Mouse (Mus musculus): ENCODE data around the gene Lrba. TPM values are rescaled to one million over a fixed set of nuclear protein-coding genes. Genes with fewer than 3 reads are reported as not detected.

Lrba gene
- polyA plus RNA-seq, 1 experiment from 2014 or later: 6.0 TPM

- H3K4me1 ChIP-seq (ENCODE audit: insufficient read depth, low read length): no peaks in the 10 kb centered on the region
- 62% methylated on average over 2 of the region's 2 CpGs for WGBS
- no peak overlapping the region for H3K4me2 ChIP-seq (replicated peaks; ENCODE audit: low read depth, low read length)
- H3K27ac ChIP-seq (ENCODE audit: low read length): no peak overlapping the region
- H3K36me3 ChIP-seq (ENCODE audit: insufficient read depth, low read length): no peaks in the 10 kb centered on the region
- no peaks in the 10 kb centered on the region for H3K27me3 ChIP-seq (ENCODE audit: insufficient read depth, low read length)
- H3K9me3 ChIP-seq (ENCODE audit: low read length): no peaks in the 10 kb centered on the region
- no peak for ATAC-seq (ENCODE audit: low FRiP score, low TSS enrichment)
- H3K9ac ChIP-seq (replicated peaks; ENCODE audit: low read length): no peak overlapping the region
- no peak overlapping the region for H3K4me3 ChIP-seq (ENCODE audit: low read length)
Measured at GRCm38 (mm10) chr3:86638552-86639348, 414.3 kb downstream of the Lrba start.

- H3K9me3 ChIP-seq (ENCODE audit: low read length): no peaks in the 10 kb centered on the region
- no peak overlapping the region for H3K4me3 ChIP-seq (ENCODE audit: low read length)
- no peak overlapping the region for H3K9ac ChIP-seq (replicated peaks; ENCODE audit: low read length)
- 87% methylated on average over 5 of the region's 5 CpGs for WGBS
- no peaks in the 10 kb centered on the region for H3K36me3 ChIP-seq (ENCODE audit: insufficient read depth, low read length)
- H3K27me3 ChIP-seq (ENCODE audit: insufficient read depth, low read length): no peaks in the 10 kb centered on the region
- no peak overlapping the region for H3K4me2 ChIP-seq (replicated peaks; ENCODE audit: low read depth, low read length)
- H3K4me1 ChIP-seq (ENCODE audit: insufficient read depth, low read length): no peaks in the 10 kb centered on the region
- no peak overlapping the region for H3K27ac ChIP-seq (ENCODE audit: low read length)
- no peak for ATAC-seq (ENCODE audit: low FRiP score, low TSS enrichment)
Measured at GRCm38 (mm10) chr3:86641393-86641792, 416.9 kb downstream of the Lrba start.

- Histone ChIP-seq H3K9me3 (ENCODE audit: low read length) (no peaks in the 10 kb centered on the region), H3K9ac (replicated peaks; ENCODE audit: low read length) (no peak overlapping the region), H3K27me3 (ENCODE audit: insufficient read depth, low read length) (no peaks in the 10 kb centered on the region), H3K4me3 (ENCODE audit: low read length) (no peak overlapping the region), H3K4me2 (replicated peaks; ENCODE audit: low read depth, low read length) (no peak overlapping the region), H3K4me1 (ENCODE audit: insufficient read depth, low read length) (no peaks in the 10 kb centered on the region), H3K27ac (ENCODE audit: low read length) (no peak overlapping the region), H3K36me3 (ENCODE audit: insufficient read depth, low read length) (no peaks in the 10 kb centered on the region)
- ATAC-seq (ENCODE audit: low FRiP score, low TSS enrichment): no peak
Measured at GRCm38 (mm10) chr3:86641796-86642195, 417.3 kb downstream of the Lrba start.

- 71% methylated on average over 2 of the region's 2 CpGs for WGBS
- ATAC-seq (ENCODE audit: low FRiP score, low TSS enrichment): no peak
- no peaks in the 10 kb centered on the region for H3K9me3 ChIP-seq (ENCODE audit: low read length)
- H3K27ac ChIP-seq (ENCODE audit: low read length): no peak overlapping the region
- H3K4me2 ChIP-seq (replicated peaks; ENCODE audit: low read depth, low read length): no peak overlapping the region
- H3K4me1 ChIP-seq (ENCODE audit: insufficient read depth, low read length): no peaks in the 10 kb centered on the region
- no peak overlapping the region for H3K4me3 ChIP-seq (ENCODE audit: low read length)
- no peak overlapping the region for H3K9ac ChIP-seq (replicated peaks; ENCODE audit: low read length)
- no peaks in the 10 kb centered on the region for H3K36me3 ChIP-seq (ENCODE audit: insufficient read depth, low read length)
- H3K27me3 ChIP-seq (ENCODE audit: insufficient read depth, low read length): no peaks in the 10 kb centered on the region
Measured at GRCm38 (mm10) chr3:86646771-86647170, 422.3 kb downstream of the Lrba start.

GRCm38 (mm10) chr3:86651006-86651405, 426.5 kb downstream of the Lrba start:
- no peak for ATAC-seq (ENCODE audit: low FRiP score, low TSS enrichment)
- no peak overlapping the region for H3K4me3 ChIP-seq (ENCODE audit: low read length)
- H3K27ac ChIP-seq (ENCODE audit: low read length): no peak overlapping the region
- H3K9me3 ChIP-seq (ENCODE audit: low read length): no peaks in the 10 kb centered on the region
- H3K9ac ChIP-seq (replicated peaks; ENCODE audit: low read length): no peak overlapping the region
- no peaks in the 10 kb centered on the region for H3K36me3 ChIP-seq (ENCODE audit: insufficient read depth, low read length)
- 71% methylated on average over 3 of the region's 3 CpGs for WGBS
- H3K4me2 ChIP-seq (replicated peaks; ENCODE audit: low read depth, low read length): no peak overlapping the region
- H3K4me1 ChIP-seq (ENCODE audit: insufficient read depth, low read length): no peaks in the 10 kb centered on the region
- no peaks in the 10 kb centered on the region for H3K27me3 ChIP-seq (ENCODE audit: insufficient read depth, low read length)

GRCm38 (mm10) chr3:86659326-86659725, 434.8 kb downstream of the Lrba start:
- Histone ChIP-seq H3K9me3 (ENCODE audit: low read length) (no peaks in the 10 kb centered on the region), H3K4me1 (ENCODE audit: insufficient read depth, low read length) (no peaks in the 10 kb centered on the region), H3K36me3 (ENCODE audit: insufficient read depth, low read length) (no peaks in the 10 kb centered on the region), H3K9ac (replicated peaks; ENCODE audit: low read length) (no peak overlapping the region), H3K4me2 (replicated peaks; ENCODE audit: low read depth, low read length) (no peak overlapping the region), H3K27ac (ENCODE audit: low read length) (no peak overlapping the region), H3K4me3 (ENCODE audit: low read length) (no peak overlapping the region), H3K27me3 (ENCODE audit: insufficient read depth, low read length) (no peaks in the 10 kb centered on the region)
- 90% methylated on average over 5 of the region's 5 CpGs for WGBS
- ATAC-seq (ENCODE audit: low FRiP score, low TSS enrichment): no peak

GRCm38 (mm10) chr3:86664399-86664798, 439.9 kb downstream of the Lrba start:
- Histone ChIP-seq H3K9me3 (ENCODE audit: low read length) (no peaks in the 10 kb centered on the region), H3K4me1 (ENCODE audit: insufficient read depth, low read length) (no peaks in the 10 kb centered on the region), H3K4me2 (replicated peaks; ENCODE audit: low read depth, low read length) (no peak overlapping the region), H3K9ac (replicated peaks; ENCODE audit: low read length) (no peak overlapping the region), H3K27me3 (ENCODE audit: insufficient read depth, low read length) (no peaks in the 10 kb centered on the region), H3K27ac (ENCODE audit: low read length) (no peak overlapping the region), H3K4me3 (ENCODE audit: low read length) (no peak overlapping the region), H3K36me3 (ENCODE audit: insufficient read depth, low read length) (no peaks in the 10 kb centered on the region)
- WGBS: 29% methylated on average over 3 of the region's 3 CpGs
- no peak for ATAC-seq (ENCODE audit: low FRiP score, low TSS enrichment)

GRCm38 (mm10) chr3:86668146-86668545, 443.7 kb downstream of the Lrba start:
- Histone ChIP-seq H3K36me3 (ENCODE audit: insufficient read depth, low read length) (no peaks in the 10 kb centered on the region), H3K4me1 (ENCODE audit: insufficient read depth, low read length) (no peaks in the 10 kb centered on the region), H3K4me3 (ENCODE audit: low read length) (no peak overlapping the region), H3K4me2 (replicated peaks; ENCODE audit: low read depth, low read length) (no peak overlapping the region), H3K9ac (replicated peaks; ENCODE audit: low read length) (no peak overlapping the region), H3K27ac (ENCODE audit: low read length) (no peak overlapping the region), H3K9me3 (ENCODE audit: low read length) (no peaks in the 10 kb centered on the region), H3K27me3 (ENCODE audit: insufficient read depth, low read length) (no peaks in the 10 kb centered on the region)
- no peak for ATAC-seq (ENCODE audit: low FRiP score, low TSS enrichment)
- 48% methylated on average over 8 of the region's 8 CpGs for WGBS

- no peak for ATAC-seq (ENCODE audit: low FRiP score, low TSS enrichment)
- 71% methylated on average over 2 of the region's 2 CpGs for WGBS
- Histone ChIP-seq H3K9ac (replicated peaks; ENCODE audit: low read length) (no peak overlapping the region), H3K4me1 (ENCODE audit: insufficient read depth, low read length) (no peaks in the 10 kb centered on the region), H3K4me3 (ENCODE audit: low read length) (no peak overlapping the region), H3K36me3 (ENCODE audit: insufficient read depth, low read length) (no peaks in the 10 kb centered on the region), H3K27me3 (ENCODE audit: insufficient read depth, low read length) (no peaks in the 10 kb centered on the region), H3K4me2 (replicated peaks; ENCODE audit: low read depth, low read length) (no peak overlapping the region), H3K9me3 (ENCODE audit: low read length) (no peaks in the 10 kb centered on the region), H3K27ac (ENCODE audit: low read length) (no peak overlapping the region)
Measured at GRCm38 (mm10) chr3:86677573-86678155, 453.2 kb downstream of the Lrba start.

- H3K27ac ChIP-seq (ENCODE audit: low read length): no peak overlapping the region
- 53% methylated on average over 7 of the region's 7 CpGs for WGBS
- no peak for ATAC-seq (ENCODE audit: low FRiP score, low TSS enrichment)
Measured at GRCm38 (mm10) chr3:86687571-86688209, 463.2 kb downstream of the Lrba start.

More at GRCm38 (mm10) chr3:86687571-86688209, 463.2 kb downstream of the Lrba start:
- Histone ChIP-seq H3K36me3 (ENCODE audit: insufficient read depth, low read length) (no peaks in the 10 kb centered on the region), H3K4me1 (ENCODE audit: insufficient read depth, low read length) (no peaks in the 10 kb centered on the region), H3K4me2 (replicated peaks; ENCODE audit: low read depth, low read length) (no peak overlapping the region), H3K9me3 (ENCODE audit: low read length) (no peaks in the 10 kb centered on the region), H3K9ac (replicated peaks; ENCODE audit: low read length) (no peak overlapping the region), H3K4me3 (ENCODE audit: low read length) (no peak overlapping the region), H3K27me3 (ENCODE audit: insufficient read depth, low read length) (no peaks in the 10 kb centered on the region)
